7 mouse cellular contexts compared by ENCODE assay signal in the genomic region with DNA sequence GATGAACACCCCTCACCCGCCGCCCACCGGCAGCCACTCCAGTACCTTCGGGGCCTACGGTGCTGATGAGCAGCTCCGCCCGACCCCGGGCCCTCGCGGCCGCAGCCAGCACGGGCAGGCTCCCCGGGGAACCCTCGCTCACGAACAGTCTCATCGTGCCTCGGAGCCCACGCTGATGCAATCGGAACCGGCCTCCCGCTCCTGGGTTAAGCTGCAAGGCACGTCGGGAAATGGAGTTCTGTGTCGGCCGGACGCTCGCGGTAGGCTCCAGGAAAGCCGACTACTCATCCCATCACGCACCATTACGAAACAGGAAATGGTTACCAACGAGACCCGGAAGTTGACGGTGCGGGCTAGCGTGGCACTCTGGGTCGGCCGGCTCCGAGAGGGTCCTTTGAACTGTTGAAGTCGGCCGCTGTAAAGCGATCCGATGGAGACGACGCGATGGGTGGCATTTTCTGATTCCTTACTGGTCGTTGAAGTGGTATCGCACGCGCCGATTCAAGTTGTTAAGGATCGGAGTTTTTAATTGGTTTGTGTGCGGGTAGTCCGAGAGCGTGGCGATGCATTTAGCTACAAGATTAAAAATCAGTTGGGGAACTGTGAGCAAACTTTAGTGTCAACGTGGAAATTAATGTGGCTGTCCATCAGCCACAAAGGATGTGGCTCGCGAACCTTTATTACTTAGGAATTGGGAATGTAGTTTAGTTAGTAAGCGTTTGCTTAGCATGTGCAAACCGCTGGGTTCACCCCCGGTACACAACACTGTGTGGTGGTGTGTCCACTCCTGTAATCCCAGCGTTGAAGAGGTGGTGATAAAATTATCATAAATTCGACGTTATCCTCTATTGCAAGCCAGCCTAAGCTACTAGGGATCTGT. TPM values are rescaled to one million over a fixed set of nuclear protein-coding genes. Genes with fewer than 3 reads are reported as not detected.
DNase-seq lines count a peak whose midpoint lies in the region; ATAC-seq and TF ChIP-seq lines count a peak whose summit lies in the region.

A gene (minus strand): TSS at position 311 of the 880 bp plus-strand sequence.

- no peaks in the 10 kb centered on the region for H3K9me3 ChIP-seq in embryonic facial prominence, embryonic 12.5 days
- no peaks in the 10 kb centered on the region for H3K9me3 ChIP-seq in limb, embryonic 12.5 days
- no peaks in the 10 kb centered on the region for H3K9me3 ChIP-seq in midbrain, embryonic 15.5 days

- peaks cover 26% of the 10 kb centered on the region for H3K36me3 ChIP-seq in embryonic facial prominence, embryonic 12.5 days
- H3K36me3 ChIP-seq in kidney, adult 2 months (ENCODE audit: control insufficient read depth, insufficient read depth, low read length) = peaks cover 1% of the 10 kb centered on the region; the same call in 1 of the 2 replicates
- peaks cover 33% of the 10 kb centered on the region for H3K36me3 ChIP-seq in limb, embryonic 12.5 days
- peaks cover 18% of the 10 kb centered on the region for H3K36me3 ChIP-seq in midbrain, embryonic 15.5 days (replicated peaks)
- H3K36me3 ChIP-seq in spleen, adult 2 months (ENCODE audit: control insufficient read depth, insufficient read depth, low read length) = peaks cover 12% of the 10 kb centered on the region

- H3K27me3 ChIP-seq in embryonic facial prominence, embryonic 12.5 days = no peaks in the 10 kb centered on the region
- H3K27me3 ChIP-seq in kidney, adult 2 months (replicated peaks; ENCODE audit: control insufficient read depth, insufficient read depth, low read length) = no peaks in the 10 kb centered on the region
- H3K27me3 ChIP-seq in limb, embryonic 12.5 days = no peaks in the 10 kb centered on the region
- no peaks in the 10 kb centered on the region for H3K27me3 ChIP-seq in midbrain, embryonic 15.5 days (replicated peaks)
- no peaks in the 10 kb centered on the region for H3K27me3 ChIP-seq in spleen, adult 2 months (ENCODE audit: control insufficient read depth, insufficient read depth, low read length)

- WGBS in embryonic facial prominence, embryonic 12.5 days = under 1% methylated on average over 65 of the region's 65 CpGs
- under 1% methylated on average over 65 of the region's 65 CpGs for WGBS in kidney, adult 2 months
- WGBS in limb, embryonic 12.5 days = under 1% methylated on average over 65 of the region's 65 CpGs
- WGBS in midbrain, embryonic 15.5 days = under 1% methylated on average over 65 of the region's 65 CpGs
- WGBS in spleen, adult 2 months = under 1% methylated on average over 65 of the region's 65 CpGs

- TF ChIP-seq POLR2A in kidney, adult 2 months (IDR thresholded peaks at IDR 0.05; ENCODE audit: low read depth, low read length) = peak; percentile 29
- TF ChIP-seq POLR2A in spleen, adult 2 months (IDR thresholded peaks at IDR 0.05; ENCODE audit: low read depth, low read length) = no peak; the same call in none of the 2 replicates

- ATAC-seq in embryonic facial prominence, embryonic 12.5 days (ENCODE audit: insufficient number of reproducible peaks, insufficient read depth, low FRiP score, low TSS enrichment) = peak; percentile 93
- ATAC-seq in limb, embryonic 12.5 days (ENCODE audit: insufficient number of reproducible peaks, insufficient read depth, low FRiP score, low TSS enrichment, low read depth) = peak; percentile 95
- peak; percentile 97 for ATAC-seq in midbrain, embryonic 15.5 days (replicated peaks)

- peak; percentile 88 for DNase-seq in adrenal gland, postnatal 25 days
- DNase-seq in heart, adult 18-20 months = peak; percentile 98 to 99
- DNase-seq in kidney, adult 2 months = peak; percentile 98
- peak; percentile 89 to 93 for DNase-seq in spleen, adult 2 months (ENCODE audit: low read depth in 1 of 2, low spot score in 2 of 2)

- peaks cover 10% of the 10 kb centered on the region for H3K4me1 ChIP-seq in embryonic facial prominence, embryonic 12.5 days
- no peaks in the 10 kb centered on the region for H3K4me1 ChIP-seq in kidney, adult 2 months (ENCODE audit: control insufficient read depth, insufficient read depth, low read length)
- peaks cover 10% of the 10 kb centered on the region for H3K4me1 ChIP-seq in limb, embryonic 12.5 days (replicated peaks)
- peaks cover 20% of the 10 kb centered on the region for H3K4me1 ChIP-seq in midbrain, embryonic 15.5 days
- no peaks in the 10 kb centered on the region for H3K4me1 ChIP-seq in spleen, adult 2 months (ENCODE audit: control insufficient read depth, insufficient read depth, insufficient read length)

- peak within 1 kb of the TSS; percentile 78 for H3K9ac ChIP-seq in embryonic facial prominence, embryonic 12.5 days
- H3K9ac ChIP-seq in limb, embryonic 12.5 days (replicated peaks) = peak within 1 kb of the TSS; percentile 79
- peak within 1 kb of the TSS; percentile 87 for H3K9ac ChIP-seq in midbrain, embryonic 15.5 days

- H3K27ac ChIP-seq in embryonic facial prominence, embryonic 12.5 days = peak within 1 kb of the TSS; percentile 58
- H3K27ac ChIP-seq in kidney, adult 2 months (ENCODE audit: insufficient read depth, low read depth, low read length) = peak within 1 kb of the TSS; percentile 76
- peak within 1 kb of the TSS; percentile 80 for H3K27ac ChIP-seq in limb, embryonic 12.5 days
- H3K27ac ChIP-seq in midbrain, embryonic 15.5 days = peak within 1 kb of the TSS; percentile 85
- peak within 1 kb of the TSS; percentile 71 for H3K27ac ChIP-seq in spleen, adult 2 months (ENCODE audit: insufficient read depth, low read length)

- H3K4me3 ChIP-seq in embryonic facial prominence, embryonic 12.5 days = peak within 1 kb of the TSS; percentile 84
- H3K4me3 ChIP-seq in kidney, adult 2 months (ENCODE audit: insufficient read depth, low read depth, low read length) = peak within 1 kb of the TSS; percentile 79
- peak within 1 kb of the TSS; percentile 82 for H3K4me3 ChIP-seq in limb, embryonic 12.5 days (replicated peaks)
- peak within 1 kb of the TSS; percentile 73 for H3K4me3 ChIP-seq in midbrain, embryonic 15.5 days
- peak within 1 kb of the TSS; percentile 68 for H3K4me3 ChIP-seq in spleen, adult 2 months (ENCODE audit: extremely low read depth, insufficient read depth, insufficient read length)

- no peak for TF ChIP-seq CTCF in kidney, adult 2 months (conservative IDR thresholded peaks at IDR 0.05; ENCODE audit: insufficient read depth, insufficient read length, low read depth, low read length)
- TF ChIP-seq CTCF in spleen, adult 2 months (IDR thresholded peaks at IDR 0.05; ENCODE audit: extremely low read depth, insufficient read depth, insufficient read length, insufficient replicate concordance) = no peak

- H3K4me2 ChIP-seq in embryonic facial prominence, embryonic 12.5 days (replicated peaks) = peak within 1 kb of the TSS; percentile 77
- peak within 1 kb of the TSS; percentile 73 for H3K4me2 ChIP-seq in limb, embryonic 12.5 days
- peak within 1 kb of the TSS; percentile 88 for H3K4me2 ChIP-seq in midbrain, embryonic 15.5 days

RNA-seq across cellular contexts. Expression of the gene that starts here (rescaled TPM):
- total RNA-seq in adrenal gland, postnatal 25 days (2021) = 110 and 135 TPM in 2 replicates
- 138 and 142 TPM in 2 replicates for polyA plus RNA-seq in embryonic facial prominence, embryonic 12.5 days (2016; fragmentation: Nextera tagmentation; extraction: Ambion mirVana)
- 10 to 100 TPM; 43.7 to 44.8 TPM for total RNA-seq in heart, adult 18-20 months (2021)
- 44.4 and 48.3 TPM in 2 replicates for polyA plus RNA-seq in kidney, adult 2 months (2012; rRNA removed)
- 144 and 145 TPM in 2 replicates for polyA plus RNA-seq in limb, embryonic 12.5 days (2016; fragmentation: Nextera tagmentation; extraction: Ambion mirVana)
- 121 and 123 TPM in 2 replicates for polyA plus RNA-seq in midbrain, embryonic 15.5 days (2015; fragmentation: Nextera tagmentation; extraction: Ambion mirVana)
- polyA plus RNA-seq in spleen, adult 2 months (2012; rRNA removed) = 33.2 and 40.2 TPM in 2 replicates

Comparison
In these comparisons a context has a peak if more than half of its experiments do, and no peak if none do; other contexts are left out.
1. Peak in every context shown above with its lines: DNase-seq, ATAC-seq, H3K4me3 ChIP-seq and H3K27ac ChIP-seq.